Mouse (Mus musculus) heart, embryonic 13.5 days (tissue): ENCODE data around the gene Gm10188. TPM values are rescaled to one million over a fixed set of nuclear protein-coding genes. Genes with fewer than 3 reads are reported as not detected.

ENCODE experiments used
- ATAC-seq: fragments of 200-750 bp; cut with Nextera tagmentation; 2 replicates; pipeline ENCODE4 v1.8.0; 2017; ENCODE audit warnings: moderate TSS enrichment; ENCODE audit not compliant: insufficient number of reproducible peaks, low FRiP score, low TSS enrichment; ENCODE audit errors: extremely low read depth
- H3K27ac ChIP-seq: fragments of 300-500 bp; sonication (generic); replicated peaks from 2 replicates; pipeline ENCODE4 v1.5.1; 2015; ENCODE audit warnings: moderate library complexity, mild to moderate bottlenecking, inconsistent platforms
- H3K27me3 ChIP-seq: fragments of 300-500 bp; sonication (generic); replicated peaks from 2 replicates; pipeline ENCODE4 v1.6.1; 2015; ENCODE audit warnings: mild to moderate bottlenecking, inconsistent platforms
- H3K36me3 ChIP-seq: fragments of 300-500 bp; sonication (generic); 2 replicates; pipeline ENCODE4 v1.6.1; 2015; ENCODE audit warnings: mild to moderate bottlenecking, inconsistent platforms
- H3K4me1 ChIP-seq: fragments of 300-500 bp; sonication (generic); 2 replicates; pipeline ENCODE4 v1.6.1; 2015; ENCODE audit warnings: inconsistent platforms
- H3K4me2 ChIP-seq: fragments of 300-500 bp; sonication (generic); 2 replicates; pipeline ENCODE4 v1.6.1; 2015; ENCODE audit warnings: inconsistent platforms, mild to moderate bottlenecking, moderate library complexity
- H3K4me3 ChIP-seq: fragments of 300-500 bp; sonication (generic); 2 replicates; pipeline ENCODE4 v1.5.1; 2015; ENCODE audit warnings: moderate library complexity, mild to moderate bottlenecking, inconsistent platforms
- H3K9ac ChIP-seq: fragments of 300-500 bp; sonication (generic); 2 replicates; pipeline ENCODE4 v1.6.1; 2015; ENCODE audit warnings: inconsistent platforms, mild to moderate bottlenecking, moderate library complexity
- H3K9me3 ChIP-seq: fragments of 300-500 bp; sonication (generic); 2 replicates; pipeline ENCODE4 v1.6.1; 2016; ENCODE audit warnings: inconsistent platforms
- WGBS: fragments of 180-500 bp; shearing (Covaris S2); methylation state at CpG from one replicate; pipeline ENCODE4 v1.1.7; 2015; ENCODE audit warnings: mixed read lengths; 5-methylcytosine and 5-hydroxymethylcytosine counted together
- polyA plus RNA-seq: library from polyadenylated mRNA; unstranded; fragments of >200 nt; fragmentation: Nextera tagmentation; extraction: Ambion mirVana; gene quantifications from 2 replicates; pipeline ENCODE4 v1.2.1, GENCODE M21; 2015

Gm10188 gene
- polyA plus RNA-seq, 1 experiment from 2014 or later: not detected

DNA sequence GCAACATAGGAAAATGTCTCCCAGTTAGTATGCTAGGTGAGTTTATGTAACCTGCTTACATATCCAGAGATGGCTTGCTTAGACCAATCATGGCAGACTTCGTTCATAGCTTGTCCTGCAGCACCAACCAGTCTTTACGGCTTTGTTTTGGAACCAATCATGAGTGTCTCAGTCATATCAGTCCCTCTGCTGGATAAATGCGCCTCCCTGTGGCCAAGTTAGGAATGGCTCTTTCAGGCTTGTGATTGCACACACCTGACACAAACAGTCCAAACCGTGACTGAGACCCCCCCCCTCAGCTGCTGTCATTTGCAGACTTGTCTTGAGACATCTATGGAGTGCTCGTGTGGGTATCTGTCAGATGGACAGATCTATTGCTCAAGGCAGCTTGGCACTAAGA lies 31.5 kb upstream of the Gm10188 start:
- Histone ChIP-seq H3K27me3 (no peaks in the 10 kb centered on the region), H3K9ac (no peak overlapping the region), H3K9me3 (no peaks in the 10 kb centered on the region), H3K4me2 (no peak overlapping the region), H3K4me3 (no peak overlapping the region), H3K27ac (no peak overlapping the region), H3K36me3 (no peaks in the 10 kb centered on the region), H3K4me1 (peaks cover 4% of the 10 kb centered on the region; the same call in 1 of the 2 replicates)
- WGBS: 63% methylated on average over 5 of the region's 5 CpGs
- no peak for ATAC-seq

DNA sequence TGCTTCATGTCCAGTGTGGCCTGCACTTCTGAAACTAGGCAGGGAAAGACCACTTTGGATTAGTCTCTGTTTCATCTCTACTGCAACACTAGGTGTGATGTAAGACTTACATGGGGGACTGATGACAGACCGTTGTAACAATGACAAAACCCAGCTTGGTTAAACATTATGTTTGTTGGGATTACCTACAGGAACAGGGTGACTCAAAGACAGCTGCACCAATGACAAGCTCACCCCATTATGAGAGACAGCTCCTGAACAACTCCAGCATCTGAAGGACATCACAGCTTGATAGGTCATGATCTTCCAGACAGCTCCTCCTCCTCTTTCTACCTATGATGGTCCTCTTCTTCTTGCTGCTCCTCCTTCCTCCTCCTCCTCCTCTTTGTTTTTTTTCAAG lies 30.8 kb upstream of the Gm10188 start:
- Histone ChIP-seq H3K27me3 (no peaks in the 10 kb centered on the region), H3K4me3 (no peak overlapping the region), H3K27ac (no peak overlapping the region), H3K36me3 (no peaks in the 10 kb centered on the region), H3K4me2 (no peak overlapping the region), H3K9ac (no peak overlapping the region), H3K9me3 (no peaks in the 10 kb centered on the region), H3K4me1 (peaks cover 4% of the 10 kb centered on the region; the same call in 1 of the 2 replicates)
- no peak for ATAC-seq
- 80% methylated on average over 1 of the region's 1 CpGs for WGBS

GRCm38 (mm10) chr1:132254467-132254866 lies 24.9 kb upstream of the Gm10188 start:
- H3K9me3 ChIP-seq: no peaks in the 10 kb centered on the region
- no peaks in the 10 kb centered on the region for H3K36me3 ChIP-seq
- no peak overlapping the region for H3K27ac ChIP-seq
- no peak for ATAC-seq
- no peak overlapping the region for H3K4me2 ChIP-seq
- no peak overlapping the region for H3K9ac ChIP-seq
- H3K4me3 ChIP-seq: no peak overlapping the region
- WGBS: 75% methylated on average over 6 of the region's 6 CpGs
- no peaks in the 10 kb centered on the region for H3K27me3 ChIP-seq
- H3K4me1 ChIP-seq: no peaks in the 10 kb centered on the region

GRCm38 (mm10) chr1:132246641-132247040 lies 17.1 kb upstream of the Gm10188 start:
- no peak for ATAC-seq
- H3K9ac ChIP-seq: no peak overlapping the region
- no peaks in the 10 kb centered on the region for H3K9me3 ChIP-seq
- peaks cover 6% of the 10 kb centered on the region; the same call in 1 of the 2 replicates for H3K4me1 ChIP-seq
- H3K27ac ChIP-seq: no peak overlapping the region
- peaks cover 3% of the 10 kb centered on the region; the same call in 1 of the 2 replicates for H3K27me3 ChIP-seq
- H3K4me3 ChIP-seq: no peak overlapping the region
- WGBS: 90% methylated on average over 4 of the region's 4 CpGs
- H3K36me3 ChIP-seq: no peaks in the 10 kb centered on the region
- no peak overlapping the region for H3K4me2 ChIP-seq

- Histone ChIP-seq H3K9ac (no peak overlapping the region), H3K36me3 (no peaks in the 10 kb centered on the region), H3K9me3 (no peaks in the 10 kb centered on the region), H3K4me3 (no peak overlapping the region), H3K4me2 (no peak overlapping the region), H3K27me3 (peaks cover 3% of the 10 kb centered on the region; the same call in 1 of the 2 replicates), H3K27ac (no peak overlapping the region), H3K4me1 (peaks cover 6% of the 10 kb centered on the region; the same call in 1 of the 2 replicates)
- no peak for ATAC-seq
- WGBS: 25% methylated on average over 6 of the region's 6 CpGs
Measured at GRCm38 (mm10) chr1:132246137-132246536, 16.6 kb upstream of the Gm10188 start.

- H3K36me3 ChIP-seq: no peaks in the 10 kb centered on the region
- no peak overlapping the region for H3K27ac ChIP-seq
- H3K9ac ChIP-seq: no peak overlapping the region
- no peak overlapping the region for H3K4me3 ChIP-seq
- peaks cover 3% of the 10 kb centered on the region; the same call in 1 of the 2 replicates for H3K27me3 ChIP-seq
- peaks cover 6% of the 10 kb centered on the region; the same call in 1 of the 2 replicates for H3K4me1 ChIP-seq
- WGBS: 54% methylated on average over 5 of the region's 5 CpGs
- no peak overlapping the region for H3K4me2 ChIP-seq
- ATAC-seq: no peak
- H3K9me3 ChIP-seq: no peaks in the 10 kb centered on the region
Measured at GRCm38 (mm10) chr1:132245010-132245409, 15.4 kb upstream of the Gm10188 start.

DNA sequence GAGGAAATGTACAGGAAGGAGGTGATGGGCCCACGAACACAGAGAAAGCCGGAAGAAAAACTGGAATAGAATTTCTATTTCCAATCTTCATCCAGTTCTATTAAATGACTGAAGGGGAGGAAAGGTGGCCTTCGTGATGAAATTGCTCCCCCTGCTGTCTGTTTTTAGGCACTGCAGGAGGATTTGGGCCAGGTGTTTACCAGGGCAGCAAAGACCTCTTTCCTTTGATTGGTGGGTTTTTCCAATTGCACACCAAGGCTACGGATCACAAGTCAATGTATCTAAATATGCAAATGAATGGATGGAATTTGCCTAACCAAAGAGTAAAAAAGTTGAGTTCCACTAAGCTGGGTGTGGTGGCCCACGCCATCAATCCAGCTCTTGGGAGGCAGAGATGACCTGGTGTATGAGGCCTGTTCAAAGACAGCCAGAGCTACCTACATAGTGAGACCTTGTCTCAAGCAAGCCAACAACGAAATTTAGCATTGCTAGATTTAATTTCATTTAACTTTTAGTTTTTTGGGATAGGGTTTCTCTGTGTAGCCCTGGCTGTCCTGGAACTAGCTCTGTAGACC lies 8.1 kb upstream of the Gm10188 start:
- H3K9ac ChIP-seq: no peak overlapping the region
- no peak overlapping the region for H3K4me3 ChIP-seq
- H3K4me1 ChIP-seq: no peaks in the 10 kb centered on the region
- no peaks in the 10 kb centered on the region for H3K9me3 ChIP-seq
- H3K27ac ChIP-seq: no peak overlapping the region
- H3K27me3 ChIP-seq: peaks cover 48% of the 10 kb centered on the region
- no peak overlapping the region for H3K4me2 ChIP-seq
- ATAC-seq: no peak
- no peaks in the 10 kb centered on the region for H3K36me3 ChIP-seq
- WGBS: 18% methylated on average over 6 of the region's 6 CpGs

DNA sequence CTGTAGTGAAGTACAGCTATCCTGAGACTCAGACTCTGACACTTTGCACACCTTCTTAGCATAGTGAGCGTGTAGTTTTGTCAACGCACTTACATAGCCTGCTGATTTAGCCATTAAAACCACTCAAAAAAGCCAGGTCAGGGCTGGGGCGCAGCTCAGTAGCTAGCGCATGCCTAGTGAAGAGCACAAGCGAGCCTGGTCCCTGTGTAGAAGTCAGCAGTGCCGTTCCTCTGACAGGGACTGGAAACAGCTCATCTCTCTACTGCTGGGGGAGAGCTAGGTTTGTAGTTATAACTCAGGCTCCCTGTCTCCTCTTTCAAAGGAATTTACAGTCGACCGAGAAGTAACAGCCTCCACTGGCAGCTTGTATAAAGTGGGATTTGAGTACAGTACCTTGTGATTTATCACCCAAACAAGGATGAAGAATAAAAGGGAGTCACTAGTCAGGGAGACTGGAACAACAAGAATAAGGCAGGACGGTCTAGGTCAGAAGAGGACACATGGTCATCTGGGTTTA lies 5.2 kb upstream of the Gm10188 start:
- H3K9ac ChIP-seq: no peak overlapping the region
- no peak overlapping the region for H3K4me3 ChIP-seq
- H3K27ac ChIP-seq: no peak overlapping the region
- no peaks in the 10 kb centered on the region for H3K4me1 ChIP-seq
- no peak for ATAC-seq
- H3K27me3 ChIP-seq: peaks cover 62% of the 10 kb centered on the region
- H3K36me3 ChIP-seq: no peaks in the 10 kb centered on the region
- no peak overlapping the region for H3K4me2 ChIP-seq
- 60% methylated on average over 9 of the region's 9 CpGs for WGBS
- H3K9me3 ChIP-seq: no peaks in the 10 kb centered on the region

GRCm38 (mm10) chr1:132233566-132233965 lies 4.0 kb upstream of the Gm10188 start:
- peaks cover 62% of the 10 kb centered on the region for H3K27me3 ChIP-seq
- WGBS: 14% methylated on average over 12 of the region's 12 CpGs
- H3K4me1 ChIP-seq: no peaks in the 10 kb centered on the region
- no peak for ATAC-seq
- no peaks in the 10 kb centered on the region for H3K36me3 ChIP-seq
- H3K4me2 ChIP-seq: no peak overlapping the region
- no peak overlapping the region for H3K27ac ChIP-seq
- no peak overlapping the region for H3K9ac ChIP-seq
- H3K4me3 ChIP-seq: no peak overlapping the region
- H3K9me3 ChIP-seq: no peaks in the 10 kb centered on the region

GRCm38 (mm10) chr1:132231470-132232274 lies 2.1 kb upstream of the Gm10188 start:
- ATAC-seq: no peak
- whole genome bisulfite sequencing: 44% methylated on average over 7 of the region's 7 CpGs
- Histone ChIP-seq H3K27ac (no peak overlapping the region), H3K27me3 (peaks cover 55% of the 10 kb centered on the region), H3K4me1 (no peaks in the 10 kb centered on the region), H3K9me3 (no peaks in the 10 kb centered on the region), H3K4me2 (no peak overlapping the region), H3K4me3 (no peak overlapping the region), H3K9ac (no peak overlapping the region), H3K36me3 (no peaks in the 10 kb centered on the region)

DNA sequence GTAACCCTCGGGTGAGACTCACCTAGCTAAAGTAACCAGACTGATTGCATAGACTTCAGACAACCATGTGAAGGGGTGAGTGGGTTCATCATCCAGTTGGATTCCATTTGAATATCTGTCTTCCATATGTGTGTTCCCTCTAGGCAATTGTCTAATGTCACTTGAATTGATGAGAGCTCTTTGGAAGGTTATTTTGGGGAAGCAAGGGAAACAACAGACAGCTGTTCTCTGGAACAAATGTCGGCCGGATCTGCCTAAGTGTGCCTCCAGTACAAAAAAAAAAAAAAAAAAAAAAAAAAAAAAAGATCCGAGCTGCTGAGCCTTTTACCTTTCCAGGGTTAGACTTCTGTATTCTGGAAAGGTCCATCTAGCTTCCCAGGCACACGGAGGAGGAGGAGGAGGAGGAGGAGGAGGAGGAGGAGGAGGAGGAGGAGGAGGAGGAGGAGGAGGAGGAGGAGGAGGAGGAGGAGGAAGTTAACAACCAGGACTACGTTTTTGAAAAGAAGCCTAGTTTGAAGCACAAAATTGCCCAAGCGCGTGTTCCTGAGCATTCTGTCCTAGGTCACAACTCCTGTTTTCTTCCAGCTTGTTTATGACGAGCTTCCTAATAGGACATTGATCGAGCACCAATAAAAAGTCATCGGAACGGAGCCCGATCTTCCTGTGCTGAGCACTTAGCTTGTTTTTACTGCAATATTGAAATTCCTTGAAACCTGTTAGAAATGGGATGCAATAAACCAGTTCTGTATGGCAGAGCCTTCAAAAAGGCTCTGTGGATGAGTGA lies 3.1 kb downstream of the Gm10188 start:
- 75% methylated on average over 11 of the region's 13 CpGs for WGBS
- Histone ChIP-seq H3K36me3 (no peaks in the 10 kb centered on the region), H3K27ac (no peak overlapping the region), H3K27me3 (peaks cover 24% of the 10 kb centered on the region), H3K9me3 (no peaks in the 10 kb centered on the region), H3K9ac (no peak overlapping the region), H3K4me2 (no peak overlapping the region), H3K4me3 (no peak overlapping the region), H3K4me1 (no peaks in the 10 kb centered on the region)
- ATAC-seq: no peak
